Mouse (Mus musculus) lung, embryonic 16.5 days (tissue): Measurements from ENCODE around the gene Leng9. TPM values are rescaled to one million over a fixed set of nuclear protein-coding genes. Genes with fewer than 3 reads are reported as not detected.
"Not testable (repeated sequence)": the region's sequence is repeated elsewhere in the genome, so short reads cannot be mapped to it uniquely, and the experiment has no call there.

Source experiments
- ATAC-seq: fragments of 200-750 bp; cut with Nextera tagmentation; 2 replicates; pipeline ENCODE4 v1.8.0; 2017; ENCODE audit warnings: low read depth, mild to moderate bottlenecking, moderate library complexity
- H3K27ac ChIP-seq: fragments of 300-500 bp; sonication (generic); 2 replicates; pipeline ENCODE4 v1.5.1; 2014; ENCODE audit warnings: mild to moderate bottlenecking, control low read depth, low read length
- H3K27me3 ChIP-seq: fragments of 300-500 bp; sonication (generic); 2 replicates; pipeline ENCODE4 v1.6.1; 2014; ENCODE audit warnings: low read depth, low read length, mixed read lengths; ENCODE audit not compliant: control insufficient read depth, insufficient read depth
- H3K36me3 ChIP-seq: fragments of 300-500 bp; sonication (generic); 2 replicates; pipeline ENCODE4 v1.6.1; 2014; ENCODE audit warnings: low read length; ENCODE audit not compliant: control insufficient read depth, insufficient read depth
- H3K4me1 ChIP-seq: fragments of 300-500 bp; sonication (generic); replicated peaks from 2 replicates; pipeline ENCODE4 v1.6.1; 2014; ENCODE audit warnings: low read length, mixed read lengths; ENCODE audit not compliant: control insufficient read depth, insufficient read depth
- H3K4me2 ChIP-seq: fragments of 300-500 bp; sonication (generic); 2 replicates; pipeline ENCODE4 v1.6.1; 2014; ENCODE audit warnings: low read depth, low read length, control low read depth
- H3K4me3 ChIP-seq: fragments of 300-500 bp; sonication (generic); 2 replicates; pipeline ENCODE4 v1.5.1; 2014; ENCODE audit warnings: mild to moderate bottlenecking, low read length, control low read depth
- H3K9ac ChIP-seq: fragments of 300-500 bp; sonication (generic); 2 replicates; pipeline ENCODE4 v1.6.1; 2014; ENCODE audit warnings: low read length, control low read depth
- H3K9me3 ChIP-seq: fragments of 300-500 bp; sonication (generic); 2 replicates; pipeline ENCODE4 v1.6.1; 2016; ENCODE audit warnings: low read length; ENCODE audit not compliant: control insufficient read depth
- WGBS: fragments of 180-500 bp; shearing (Covaris S2); extraction: QIAGEN DNeasy Blood & Tissue Kit; methylation state at CpG from one replicate; pipeline ENCODE4 v1.1.7; 2014; 5-methylcytosine and 5-hydroxymethylcytosine counted together
- polyA plus RNA-seq: library from polyadenylated mRNA; unstranded; fragments of >200 nt; fragmentation: Nextera tagmentation; extraction: Ambion mirVana; gene quantifications from 2 replicates; pipeline ENCODE4 v1.2.1, GENCODE M21; 2015

Gene Leng9
- polyA plus RNA-seq, result 5.0 and 5.5 TPM in 2 replicates

GRCm38 (mm10) chr7:4150059-4150541 is at the start of gene Leng9:
Gene Leng9, minus strand, starts transcription at chr7:4150374.
- peak within 1 kb of the TSS; percentile 88 for H3K9ac ChIP-seq
- WGBS, result 3% methylated on average over 14 of the region's 14 CpGs
- peaks cover 27% of the 10 kb centered on the region for H3K36me3 ChIP-seq
- peak within 1 kb of the TSS; percentile 99 for H3K27ac ChIP-seq
- H3K4me3 ChIP-seq, result peak within 1 kb of the TSS; percentile 80
- H3K27me3 ChIP-seq, result no peaks in the 10 kb centered on the region; the same call in 1 of the 2 replicates
- no peaks in the 10 kb centered on the region for H3K9me3 ChIP-seq
- H3K4me1 ChIP-seq, result peaks cover 27% of the 10 kb centered on the region
- peak; percentile 52 for ATAC-seq
- peak within 1 kb of the TSS; percentile 97 for H3K4me2 ChIP-seq

- H3K9ac ChIP-seq, result no peak overlapping the region
- no peak for ATAC-seq
- 41% methylated on average over 3 of the region's 3 CpGs for WGBS
These were observed 28.3 kb upstream of the Leng9 start for GRCm38 (mm10) chr7:4178438-4178837.

GRCm38 (mm10) chr7:4170193-4170938 is 20.2 kb upstream of the Leng9 start:
- ATAC-seq, result no peak
- no peaks in the 10 kb centered on the region for H3K36me3 ChIP-seq

More at GRCm38 (mm10) chr7:4178438-4178837, 28.3 kb upstream of the Leng9 start:
- Histone ChIP-seq H3K27ac (no peak overlapping the region), H3K36me3 (no peaks in the 10 kb centered on the region), H3K4me1 (no peaks in the 10 kb centered on the region), H3K9me3 (no peaks in the 10 kb centered on the region), H3K4me3 (no peak overlapping the region), H3K27me3 (no peaks in the 10 kb centered on the region), H3K4me2 (no peak overlapping the region)

GRCm38 (mm10) chr7:4167098-4167497 is 16.9 kb upstream of the Leng9 start:
- Histone ChIP-seq H3K4me1 (peaks cover 16% of the 10 kb centered on the region), H3K9ac (no peak overlapping the region), H3K9me3 (no peaks in the 10 kb centered on the region), H3K36me3 (no peaks in the 10 kb centered on the region), H3K27ac (no peak overlapping the region), H3K4me3 (no peak overlapping the region), H3K4me2 (no peak overlapping the region), H3K27me3 (no peaks in the 10 kb centered on the region)
- no peak for ATAC-seq

More at GRCm38 (mm10) chr7:4170193-4170938, 20.2 kb upstream of the Leng9 start:
- no peaks in the 10 kb centered on the region for H3K27me3 ChIP-seq
- no peak overlapping the region for H3K27ac ChIP-seq
- no peak overlapping the region for H3K4me2 ChIP-seq
- no peak overlapping the region for H3K4me3 ChIP-seq
- H3K9me3 ChIP-seq, result no peaks in the 10 kb centered on the region
- H3K9ac ChIP-seq, result no peak overlapping the region
- 62% methylated on average over 6 of the region's 6 CpGs for WGBS
- H3K4me1 ChIP-seq, result peaks cover 1% of the 10 kb centered on the region; the same call in 1 of the 2 replicates

- no peak for ATAC-seq
- peak overlapping the region; percentile 78 for H3K4me2 ChIP-seq
- peak overlapping the region; percentile 64 for H3K4me3 ChIP-seq
- H3K9ac ChIP-seq, result 0 out of 2 replicates have a peak overlapping the region, but pooled peaks have one; percentile 2
- peaks cover 16% of the 10 kb centered on the region for H3K4me1 ChIP-seq
- no peaks in the 10 kb centered on the region for H3K9me3 ChIP-seq
- 9% methylated on average over 3 of the region's 3 CpGs for WGBS
- H3K27me3 ChIP-seq, result no peaks in the 10 kb centered on the region
- peak overlapping the region; percentile 89 for H3K27ac ChIP-seq
- no peaks in the 10 kb centered on the region for H3K36me3 ChIP-seq
These were observed 15.1 kb upstream of the Leng9 start for GRCm38 (mm10) chr7:4165286-4165685.

- Histone ChIP-seq H3K9ac (peak within 1 kb of the TSS; percentile 70), H3K27me3 (no peaks in the 10 kb centered on the region), H3K27ac (peak within 1 kb of the TSS; percentile 89), H3K4me1 (peaks cover 16% of the 10 kb centered on the region), H3K4me3 (peak within 1 kb of the TSS; percentile 64), H3K4me2 (peak within 1 kb of the TSS; percentile 78), H3K36me3 (no peaks in the 10 kb centered on the region), H3K9me3 (no peaks in the 10 kb centered on the region)
- peak; percentile 96 for ATAC-seq
- 2% methylated on average over 19 of the region's 20 CpGs for WGBS
These were observed 14.1 kb upstream of the Leng9 start, which contains the start of gene Cdc42ep5 for GRCm38 (mm10) chr7:4164090-4164910. Gene Cdc42ep5, minus strand, starts transcription at chr7:4164860.

GRCm38 (mm10) chr7:4163571-4164072 is 13.4 kb upstream of the Leng9 start:
- peaks cover 16% of the 10 kb centered on the region for H3K4me1 ChIP-seq

GRCm38 (mm10) chr7:4161596-4161995 is 11.4 kb upstream of the Leng9 start:
- H3K27ac ChIP-seq, H3K27me3 ChIP-seq, H3K9me3 ChIP-seq, H3K36me3 ChIP-seq, ATAC-seq, H3K9ac ChIP-seq, H3K4me3 ChIP-seq, H3K4me2 ChIP-seq: not testable (repeated sequence)
- H3K4me1 ChIP-seq, result peaks cover 16% of the 10 kb centered on the region
- 93% methylated on average over 4 of the region's 4 CpGs for WGBS

More at GRCm38 (mm10) chr7:4163571-4164072, 13.4 kb upstream of the Leng9 start:
- H3K4me2 ChIP-seq, result peak overlapping the region; percentile 78
- H3K27ac ChIP-seq, result peak overlapping the region; percentile 89
- ATAC-seq, result peak; percentile 61
- no peaks in the 10 kb centered on the region for H3K36me3 ChIP-seq
- H3K9me3 ChIP-seq, result no peaks in the 10 kb centered on the region
- H3K9ac ChIP-seq, result peak overlapping the region; percentile 70
- H3K27me3 ChIP-seq, result no peaks in the 10 kb centered on the region
- peak overlapping the region; percentile 64 for H3K4me3 ChIP-seq
- under 1% methylated on average over 11 of the region's 11 CpGs for WGBS

- H3K4me3 ChIP-seq, result no peak overlapping the region
- H3K9me3 ChIP-seq, result no peaks in the 10 kb centered on the region
- no peak overlapping the region for H3K9ac ChIP-seq
- H3K27ac ChIP-seq, result no peak overlapping the region
- H3K36me3 ChIP-seq, result no peaks in the 10 kb centered on the region
- peaks cover 8% of the 10 kb centered on the region for H3K4me1 ChIP-seq
- WGBS, result 42% methylated on average over 4 of the region's 4 CpGs
- H3K4me2 ChIP-seq, result no peak overlapping the region
- no peak for ATAC-seq
- no peaks in the 10 kb centered on the region; the same call in 1 of the 2 replicates for H3K27me3 ChIP-seq
These were observed 4.8 kb upstream of the Leng9 start for GRCm38 (mm10) chr7:4154976-4155375.
